8 mouse cellular contexts compared by ENCODE assay signal in genomic region chr5:137350205-137351057, GRCm38 (mm10). TPM values are rescaled to one million over a fixed set of nuclear protein-coding genes. Genes with fewer than 3 reads are reported as not detected.
DNase-seq lines count a peak whose midpoint lies in the region; ATAC-seq and TF ChIP-seq lines count a peak whose summit lies in the region.

No protein-coding gene starts in this region.

- H3K9ac ChIP-seq in embryonic facial prominence, embryonic 11.5 days (replicated peaks; ENCODE audit: low read length), result peak overlapping the region; percentile 97
- H3K9ac ChIP-seq in intestine, embryonic 15.5 days, result peak overlapping the region; percentile 90
- peak overlapping the region; percentile 66 for H3K9ac ChIP-seq in neural tube, embryonic 14.5 days (replicated peaks; ENCODE audit: low read depth, low read length)

- WGBS in embryonic facial prominence, embryonic 11.5 days, result under 1% methylated on average over 46 of the region's 55 CpGs
- WGBS in intestine, embryonic 15.5 days, result 0% methylated on average over 55 of the region's 55 CpGs
- under 1% methylated on average over 55 of the region's 55 CpGs for WGBS in neural tube, embryonic 14.5 days

- H3K27me3 ChIP-seq in embryonic facial prominence, embryonic 11.5 days (ENCODE audit: control insufficient read depth, insufficient read depth, low read length), result no peaks in the 10 kb centered on the region
- H3K27me3 ChIP-seq in intestine, embryonic 15.5 days (replicated peaks), result no peaks in the 10 kb centered on the region
- H3K27me3 ChIP-seq in neural tube, embryonic 14.5 days (ENCODE audit: control insufficient read depth, insufficient read depth, low read length), result peaks cover 9% of the 10 kb centered on the region; the same call in 1 of the 2 replicates

- intact Hi-C loops in left cerebral cortex, adult 2 months (cut with DNase I), result no loop called here
- intact Hi-C loops in left cerebral cortex, postnatal 10 days (cut with DNase I), result no loop called here
- intact Hi-C loops in left cerebral cortex, postnatal 4 days (cut with DNase I), result loop anchor here (10.0 kb wide), 1 partner anchor 394 kb away; the partner anchor contains the start of genes Nyap1 and Tsc22d4

- no peak for DNase-seq in left cerebral cortex, adult 2 months (ENCODE audit: extremely low spot score in 1 of 2, low spot score in 2 of 2)
- no peak for DNase-seq in left cerebral cortex, postnatal 10 days (ENCODE audit: extremely low spot score in 1 of 2, low spot score in 2 of 2)
- peak; percentile 53 for DNase-seq in embryonic facial prominence, embryonic 11.5 days (ENCODE audit: low spot score)
- no peak for DNase-seq in urinary bladder, postnatal 25 days (ENCODE audit: low spot score)
- no peak for DNase-seq in left cerebral cortex, postnatal 4 days
- DNase-seq in natural killer cell, adult 2 months (ENCODE audit: low spot score in 2 of 2), result no peak

- peak overlapping the region; percentile 53 for H3K4me3 ChIP-seq in left cerebral cortex, adult 2 months
- peak overlapping the region; percentile 93 for H3K4me3 ChIP-seq in embryonic facial prominence, embryonic 11.5 days (ENCODE audit: low read depth, low read length)
- H3K4me3 ChIP-seq in intestine, embryonic 15.5 days (replicated peaks), result peak overlapping the region; percentile 76
- H3K4me3 ChIP-seq in neural tube, embryonic 14.5 days (ENCODE audit: low read depth, low read length), result peak overlapping the region; percentile 55

- H3K27ac ChIP-seq in left cerebral cortex, adult 2 months, result peak overlapping the region; percentile 66
- H3K27ac ChIP-seq in embryonic facial prominence, embryonic 11.5 days (replicated peaks; ENCODE audit: low read depth, low read length), result peak overlapping the region; percentile 95
- H3K27ac ChIP-seq in intestine, embryonic 15.5 days, result peak overlapping the region; percentile 97
- H3K27ac ChIP-seq in neural tube, embryonic 14.5 days (ENCODE audit: low read depth, low read length), result peak overlapping the region; percentile 44; the same call in 1 of the 2 replicates

- no peak for TF ChIP-seq CTCF in left cerebral cortex, adult 2 months (IDR thresholded peaks at IDR 0.05)

- H3K4me1 ChIP-seq in embryonic facial prominence, embryonic 11.5 days (ENCODE audit: control insufficient read depth, insufficient read depth, low read length), result 0 out of 2 replicates have a peak, but pooled peaks cover 6% of the 10 kb centered on the region
- H3K4me1 ChIP-seq in intestine, embryonic 15.5 days (replicated peaks), result peaks cover 43% of the 10 kb centered on the region
- peaks cover 20% of the 10 kb centered on the region for H3K4me1 ChIP-seq in neural tube, embryonic 14.5 days (ENCODE audit: control insufficient read depth, insufficient read depth, low read length)

- peaks cover 8% of the 10 kb centered on the region for H3K36me3 ChIP-seq in embryonic facial prominence, embryonic 11.5 days (replicated peaks; ENCODE audit: control insufficient read depth, insufficient read depth, low read depth, low read length)
- peaks cover 9% of the 10 kb centered on the region for H3K36me3 ChIP-seq in intestine, embryonic 15.5 days
- H3K36me3 ChIP-seq in neural tube, embryonic 14.5 days (ENCODE audit: control insufficient read depth, insufficient read depth, low read length), result no peaks in the 10 kb centered on the region

- peak; percentile 42; the same call in 1 of the 2 replicates for ATAC-seq in embryonic facial prominence, embryonic 11.5 days (replicated peaks; ENCODE audit: insufficient number of reproducible peaks, low FRiP score, low TSS enrichment, low read depth)
- ATAC-seq in intestine, embryonic 15.5 days, result peak; percentile 48
- ATAC-seq in neural tube, embryonic 14.5 days (ENCODE audit: low read depth), result peak; percentile 38

- peak overlapping the region; percentile 81 for H3K4me2 ChIP-seq in embryonic facial prominence, embryonic 11.5 days (ENCODE audit: low read depth, low read length)
- H3K4me2 ChIP-seq in intestine, embryonic 15.5 days (replicated peaks), result peak overlapping the region; percentile 93
- peak overlapping the region; percentile 96 for H3K4me2 ChIP-seq in neural tube, embryonic 14.5 days (ENCODE audit: low read depth, low read length)

- no peaks in the 10 kb centered on the region for H3K9me3 ChIP-seq in embryonic facial prominence, embryonic 11.5 days (replicated peaks; ENCODE audit: control insufficient read depth, low read length)
- no peaks in the 10 kb centered on the region for H3K9me3 ChIP-seq in intestine, embryonic 15.5 days
- H3K9me3 ChIP-seq in neural tube, embryonic 14.5 days (ENCODE audit: control insufficient read depth, low read length), result no peaks in the 10 kb centered on the region

RNA-seq across cellular contexts. Expression of gene Ephb4, which starts 0.5 kb away (rescaled TPM):
- total RNA-seq in left cerebral cortex, adult 2 months (2021), result 1 to 10 TPM; 4.9 to 6.8 TPM
- 1 to 10 TPM; 5.4 to 7.5 TPM for total RNA-seq in left cerebral cortex, postnatal 10 days (2021)
- 46.4 and 52.3 TPM in 2 replicates for polyA plus RNA-seq in embryonic facial prominence, embryonic 11.5 days (2014; fragmentation: Nextera tagmentation; extraction: Ambion mirVana)
- 36.7 and 37.6 TPM in 2 replicates for polyA plus RNA-seq in intestine, embryonic 15.5 days (2015; fragmentation: Nextera tagmentation; extraction: Ambion mirVana)
- 2.7 and 8.8 TPM in 2 replicates for polyA plus RNA-seq in neural tube, embryonic 14.5 days (2014; fragmentation: Nextera tagmentation; extraction: Ambion mirVana)
- 10 to 100 TPM in 1 of 2 experiments, 1 to 10 TPM in 1; 9.4 to 10.2 TPM for total RNA-seq in left cerebral cortex, postnatal 4 days (2021)

RNA-seq across cellular contexts. Expression of gene Slc12a9, which starts 17.0 kb away (rescaled TPM):
- 10 to 100 TPM; 22.8 to 25.1 TPM for total RNA-seq in left cerebral cortex, adult 2 months (2021)
- 10 to 100 TPM; 28.6 to 28.9 TPM for total RNA-seq in left cerebral cortex, postnatal 10 days (2021)
- 3.0 and 4.2 TPM in 2 replicates for polyA plus RNA-seq in embryonic facial prominence, embryonic 11.5 days (2014; fragmentation: Nextera tagmentation; extraction: Ambion mirVana)
- 14.3 and 15.9 TPM in 2 replicates for polyA plus RNA-seq in intestine, embryonic 15.5 days (2015; fragmentation: Nextera tagmentation; extraction: Ambion mirVana)
- polyA plus RNA-seq in neural tube, embryonic 14.5 days (2014; fragmentation: Nextera tagmentation; extraction: Ambion mirVana), result 16.4 and 17.8 TPM in 2 replicates
- total RNA-seq in left cerebral cortex, postnatal 4 days (2021), result 10 to 100 TPM; 28.8 to 31.5 TPM

RNA-seq across cellular contexts. Expression of gene Trip6, which starts 36.2 kb away (rescaled TPM):
- 1 to 10 TPM; 4.5 to 6.5 TPM for total RNA-seq in left cerebral cortex, adult 2 months (2021)
- total RNA-seq in left cerebral cortex, postnatal 10 days (2021), result 1 to 10 TPM; 4.1 to 4.9 TPM
- polyA plus RNA-seq in embryonic facial prominence, embryonic 11.5 days (2014; fragmentation: Nextera tagmentation; extraction: Ambion mirVana), result 40.3 and 51.8 TPM in 2 replicates
- polyA plus RNA-seq in intestine, embryonic 15.5 days (2015; fragmentation: Nextera tagmentation; extraction: Ambion mirVana), result 63.9 and 64.8 TPM in 2 replicates
- polyA plus RNA-seq in neural tube, embryonic 14.5 days (2014; fragmentation: Nextera tagmentation; extraction: Ambion mirVana), result 8.0 and 11.5 TPM in 2 replicates
- total RNA-seq in left cerebral cortex, postnatal 4 days (2021), result 1 to 10 TPM; 7.1 to 8.0 TPM

RNA-seq across cellular contexts. Expression of gene Srrt, which starts 43.0 kb away (rescaled TPM):
- total RNA-seq in left cerebral cortex, adult 2 months (2021), result 100 to 1,000 TPM; 202 to 221 TPM
- total RNA-seq in left cerebral cortex, postnatal 10 days (2021), result 100 to 1,000 TPM; 164 to 170 TPM
- polyA plus RNA-seq in embryonic facial prominence, embryonic 11.5 days (2014; fragmentation: Nextera tagmentation; extraction: Ambion mirVana), result 136 and 148 TPM in 2 replicates
- polyA plus RNA-seq in intestine, embryonic 15.5 days (2015; fragmentation: Nextera tagmentation; extraction: Ambion mirVana), result 117 and 120 TPM in 2 replicates
- polyA plus RNA-seq in neural tube, embryonic 14.5 days (2014; fragmentation: Nextera tagmentation; extraction: Ambion mirVana), result 81.8 and 91.5 TPM in 2 replicates
- total RNA-seq in left cerebral cortex, postnatal 4 days (2021), result 100 to 1,000 TPM; 214 to 236 TPM

RNA-seq across cellular contexts. Expression of gene Ufsp1, which starts 56.0 kb away (rescaled TPM):
- total RNA-seq in left cerebral cortex, adult 2 months (2021), result 10 to 100 TPM; 11.6 to 14.4 TPM
- total RNA-seq in left cerebral cortex, postnatal 10 days (2021), result 10 to 100 TPM; 20.4 to 20.8 TPM
- 6.6 and 7.8 TPM in 2 replicates for polyA plus RNA-seq in embryonic facial prominence, embryonic 11.5 days (2014; fragmentation: Nextera tagmentation; extraction: Ambion mirVana)
- polyA plus RNA-seq in intestine, embryonic 15.5 days (2015; fragmentation: Nextera tagmentation; extraction: Ambion mirVana), result 7.8 and 8.5 TPM in 2 replicates
- 19.7 and 24.0 TPM in 2 replicates for polyA plus RNA-seq in neural tube, embryonic 14.5 days (2014; fragmentation: Nextera tagmentation; extraction: Ambion mirVana)
- total RNA-seq in left cerebral cortex, postnatal 4 days (2021), result 10 to 100 TPM; 17.3 to 21.8 TPM

Comparison
In these comparisons a context has a peak if more than half of its experiments do, and no peak if none do; other contexts are left out.
1. H3K27ac ChIP-seq: peak in every context shown above with its lines; median percentile 97 in intestine, embryonic 15.5 days; 95 in embryonic facial prominence, embryonic 11.5 days; 66 in left cerebral cortex, adult 2 months; 44 in neural tube, embryonic 14.5 days.